Mouse (Mus musculus) lung, adult 2 months (tissue): ENCODE measurements around the gene Rhbdd2. TPM values are rescaled to one million over a fixed set of nuclear protein-coding genes. Genes with fewer than 3 reads are reported as not detected.

ENCODE experiments used
- DNase-seq: peaks from one replicate; pipeline ENCODE4 v3.0.0; 2022
- H3K4me1 ChIP-seq: fragments of 200-500 bp; 2 replicates; pipeline ENCODE4 v1.6.1; 2011; ENCODE audit warnings: low read length; ENCODE audit not compliant: control insufficient read depth, insufficient read depth
- H3K4me3 ChIP-seq: fragments of 200-500 bp; replicated peaks from 2 replicates; pipeline ENCODE3; 2011; ENCODE audit warnings: low read depth, mild to moderate bottlenecking, control low read depth, low read length; ENCODE audit errors: extremely low read depth
- CTCF ChIP-seq: fragments of 200-500 bp; IDR thresholded peaks from 2 replicates; pipeline ENCODE4 v1.5.1; 2011; ENCODE audit warnings: mild to moderate bottlenecking, low read length, control low read depth; ENCODE audit not compliant: insufficient read depth
- POLR2A ChIP-seq: fragments of 200-500 bp; IDR thresholded peaks from 2 replicates; pipeline ENCODE4 v1.6.1; 2011; ENCODE audit warnings: low read depth, mild to moderate bottlenecking, control low read depth, low read length, borderline replicate concordance; ENCODE audit errors: extremely low read depth
- WGBS: fragments of 180-500 bp; shearing (Covaris S2); methylation state at CpG from one replicate; pipeline ENCODE4 v1.1.7; 2018; 5-methylcytosine and 5-hydroxymethylcytosine counted together
- polyA plus RNA-seq: library from polyadenylated mRNA; depleted of rRNA; stranded (reverse); fragments of >200 nt; gene quantifications from 2 replicates; pipeline ENCODE4 v1.2.3, GENCODE M21; 2012

Rhbdd2 gene
- polyA plus RNA-seq, 1 experiment: 50.7 TPM

DNA sequence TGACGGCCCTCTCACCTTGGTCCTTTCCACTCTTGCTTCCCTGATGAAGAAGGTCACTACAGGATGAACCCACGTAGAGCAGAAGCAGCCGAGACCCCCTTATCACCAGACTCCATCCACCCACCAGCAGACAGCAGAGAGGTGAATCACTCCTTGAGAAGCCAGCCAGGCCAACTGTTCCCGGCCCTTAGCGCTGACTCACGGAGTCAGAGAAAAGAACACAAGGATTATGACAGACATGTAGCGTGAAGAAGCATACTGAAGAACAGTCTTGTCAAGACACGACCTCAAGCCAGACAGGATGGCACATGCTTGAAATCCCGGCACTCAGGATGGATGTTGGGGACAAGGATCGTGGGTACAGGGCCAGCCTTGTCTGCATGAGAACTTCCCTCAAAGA, 10.7 kb upstream of the Rhbdd2 start:
- TF ChIP-seq CTCF: no peak
- TF ChIP-seq POLR2A: no peak
- no peak for DNase-seq
- Histone ChIP-seq H3K4me3 (no peak overlapping the region), H3K4me1 (no peaks in the 10 kb centered on the region)
- WGBS: 71% methylated on average over 10 of the region's 10 CpGs

DNA sequence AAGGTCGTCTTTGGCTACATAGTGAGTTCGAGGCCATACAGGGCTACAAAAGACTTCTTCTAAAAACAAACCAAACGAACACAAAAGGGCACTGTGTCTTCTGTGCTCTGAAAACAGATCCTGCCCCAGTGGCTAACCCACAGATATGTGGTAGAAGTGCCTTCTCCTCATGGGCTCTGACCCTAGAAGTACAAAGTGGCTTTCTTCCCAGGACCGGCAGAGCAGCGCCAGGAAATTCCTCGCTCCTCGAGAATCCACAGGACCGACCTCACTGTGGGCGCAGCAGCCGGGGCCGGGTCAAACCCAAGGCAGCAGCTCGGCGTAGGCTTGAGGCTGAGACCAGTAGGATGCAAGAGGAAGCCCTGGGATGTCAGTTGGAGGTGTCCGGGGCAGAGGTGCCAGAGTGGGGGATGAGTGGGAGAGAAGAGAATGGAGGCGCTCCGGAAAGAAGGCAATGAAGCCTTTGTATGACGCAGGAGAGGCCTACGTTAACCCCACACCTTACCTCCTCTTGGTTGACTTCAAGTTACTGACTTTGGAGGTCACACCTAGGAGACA, 9.3 kb upstream of the Rhbdd2 start:
- DNase-seq: no peak
- Histone ChIP-seq H3K4me1 (no peaks in the 10 kb centered on the region), H3K4me3 (no peak overlapping the region)
- WGBS: 66% methylated on average over 18 of the region's 18 CpGs
- no peak for TF ChIP-seq CTCF
- no peak for TF ChIP-seq POLR2A

DNA sequence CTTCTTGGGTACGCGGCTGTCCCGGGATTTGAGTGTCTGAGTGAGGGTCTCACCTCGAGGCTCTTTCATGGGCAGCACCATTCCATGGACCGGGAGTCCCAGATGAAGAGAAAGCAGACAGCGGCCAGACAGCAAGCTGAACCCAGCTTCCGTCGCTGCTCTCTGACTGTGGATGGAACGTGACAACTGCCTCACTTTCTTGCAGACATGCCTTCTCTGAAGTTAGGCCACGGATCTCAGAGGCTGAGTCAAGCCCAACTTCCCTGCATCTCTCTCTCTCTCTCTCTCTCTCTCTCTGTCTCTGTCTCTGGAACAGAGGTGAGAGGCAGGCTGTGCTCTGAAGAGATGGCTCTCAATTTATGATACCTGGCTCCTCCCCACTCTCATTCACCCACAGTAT, 3.5 kb upstream of the Rhbdd2 start:
- no peak for TF ChIP-seq POLR2A
- WGBS: 37% methylated on average over 10 of the region's 10 CpGs
- H3K4me3 ChIP-seq: no peak overlapping the region
- DNase-seq: no peak
- H3K4me1 ChIP-seq: peaks cover 2% of the 10 kb centered on the region; the same call in 1 of the 2 replicates

DNA sequence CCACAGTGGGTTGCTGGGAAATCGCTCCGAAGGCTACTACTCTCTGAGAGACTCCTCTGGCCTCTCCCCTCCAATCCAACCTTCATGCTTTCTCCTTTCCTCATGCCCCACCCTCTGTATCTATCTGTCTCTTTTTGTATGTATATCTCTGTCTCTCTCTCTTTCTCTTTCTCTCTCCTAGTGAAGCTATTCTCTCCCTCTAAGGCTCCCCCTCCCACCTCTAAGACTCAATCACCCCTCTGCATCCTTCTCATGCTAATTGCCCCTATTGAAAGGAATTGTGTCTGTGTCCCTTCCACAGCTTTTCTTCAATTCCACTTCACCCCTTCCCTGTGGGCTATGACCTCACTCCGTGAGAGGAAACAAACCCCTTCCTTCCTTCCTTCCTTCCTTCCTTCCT, 3.0 kb upstream of the Rhbdd2 start:
- peaks cover 2% of the 10 kb centered on the region; the same call in 1 of the 2 replicates for H3K4me1 ChIP-seq
- no peak for TF ChIP-seq CTCF
- TF ChIP-seq POLR2A: no peak
- no peak overlapping the region for H3K4me3 ChIP-seq
- DNase-seq: no peak
- 84% methylated on average over 3 of the region's 3 CpGs for WGBS

DNA sequence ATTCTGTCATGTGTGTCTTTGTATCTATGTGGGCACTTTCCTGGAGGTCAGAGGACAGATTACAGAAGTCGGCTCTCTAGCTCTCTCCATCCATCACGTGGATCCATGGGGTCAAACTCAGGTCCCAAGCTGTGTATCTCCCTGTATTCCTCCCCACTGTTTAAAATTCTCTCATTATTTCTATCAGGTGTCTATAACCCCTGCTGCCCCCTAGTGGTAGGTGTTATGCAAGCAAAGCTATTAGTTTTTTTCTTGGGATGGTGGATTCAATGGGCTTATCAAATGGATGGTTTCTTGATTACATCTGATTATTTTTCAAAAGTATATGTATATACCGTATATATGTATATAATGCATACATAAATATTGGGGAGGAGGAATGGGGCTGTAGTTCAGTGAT, 1.8 kb upstream of the Rhbdd2 start:
- Histone ChIP-seq H3K4me1 (peaks cover 2% of the 10 kb centered on the region; the same call in 1 of the 2 replicates), H3K4me3 (no peak overlapping the region)
- TF ChIP-seq POLR2A: no peak
- TF ChIP-seq CTCF: no peak
- peak; percentile 52 for DNase-seq
- WGBS: 8% methylated on average over 3 of the region's 3 CpGs

DNA sequence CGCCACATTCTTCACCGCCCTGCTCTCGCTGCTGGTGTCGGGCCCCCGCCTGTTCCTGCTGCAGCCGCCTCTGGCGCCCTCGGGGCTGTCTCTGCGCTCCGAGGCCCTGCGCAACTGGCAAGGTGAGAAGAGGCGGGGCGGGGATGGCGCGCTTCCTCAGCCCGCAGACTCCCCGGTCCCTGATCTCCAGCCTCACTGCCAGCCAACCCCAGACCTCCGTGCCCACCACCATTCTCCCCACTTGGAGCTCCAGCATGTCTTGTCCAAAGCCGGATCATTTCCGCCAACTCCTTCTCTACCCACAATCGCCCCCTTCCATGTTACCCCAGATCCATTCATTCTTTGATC, 353 bp downstream of the Rhbdd2 start:
- TF ChIP-seq POLR2A: no peak
- no peak for TF ChIP-seq CTCF
- Histone ChIP-seq H3K4me1 (peaks cover 2% of the 10 kb centered on the region; the same call in 1 of the 2 replicates), H3K4me3 (peak overlapping the region; percentile 71)
- WGBS: under 1% methylated on average over 21 of the region's 21 CpGs
- no peak for DNase-seq

DNA sequence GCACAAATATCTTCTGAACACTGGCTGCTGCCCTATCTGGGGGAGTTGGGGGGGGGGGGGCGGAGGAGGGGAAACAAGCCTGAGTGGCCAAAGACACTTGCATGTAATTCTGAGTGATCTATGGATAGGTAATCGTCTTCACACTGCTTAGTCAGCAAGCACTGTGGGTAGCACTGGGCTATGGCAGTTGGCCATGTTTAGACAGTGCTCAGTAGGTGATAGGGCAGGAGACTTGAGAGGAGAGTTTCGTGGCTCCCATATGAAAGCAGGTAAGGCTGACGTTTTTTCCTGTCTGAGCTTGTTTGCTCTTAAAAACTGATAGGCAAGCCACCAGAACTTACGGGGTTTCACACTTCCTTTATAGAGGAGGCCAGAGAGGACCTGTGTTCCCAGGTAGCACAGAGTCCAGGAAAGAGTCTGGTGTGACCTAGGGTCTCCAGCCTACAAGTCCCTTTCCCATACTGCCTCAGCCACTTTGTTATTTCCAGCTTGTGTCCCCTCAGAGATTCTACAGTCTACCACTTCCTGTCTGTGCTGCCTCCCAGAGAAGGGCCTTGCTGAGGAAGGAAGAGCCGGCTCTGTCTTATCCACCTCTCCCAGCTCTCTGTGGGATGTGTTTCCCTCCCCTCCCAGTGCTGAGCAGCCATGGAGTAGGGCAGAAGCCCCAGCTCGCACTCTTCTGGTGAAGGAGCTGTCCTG, 7.5 kb downstream of the Rhbdd2 start:
- TF ChIP-seq CTCF (no peak), POLR2A (no peak)
- WGBS: 55% methylated on average over 7 of the region's 7 CpGs

DNA sequence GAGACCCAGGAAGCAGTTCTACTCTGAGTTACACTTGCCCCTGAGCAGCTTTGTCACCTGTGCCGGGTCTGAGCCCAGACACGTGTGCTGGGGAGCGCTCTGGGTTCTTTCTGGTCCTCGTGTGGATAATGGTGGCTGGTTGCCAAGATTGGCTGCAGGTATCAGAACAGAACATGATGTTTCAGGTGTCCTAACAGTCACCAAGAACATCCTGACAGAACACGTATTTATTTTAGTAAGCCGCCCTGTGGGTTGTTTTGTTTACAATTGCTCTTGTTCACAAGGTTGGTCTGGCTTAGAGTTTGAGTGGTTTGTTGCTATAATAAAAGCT, 8.0 kb downstream of the Rhbdd2 start:
- no peak for DNase-seq
- H3K4me1 ChIP-seq: peaks cover 6% of the 10 kb centered on the region
- 54% methylated on average over 6 of the region's 6 CpGs for WGBS
- no peak for TF ChIP-seq CTCF
- TF ChIP-seq POLR2A: no peak
- H3K4me3 ChIP-seq: no peak overlapping the region

More for the DNA sequence above, 7.5 kb downstream of the Rhbdd2 start:
- Histone ChIP-seq H3K4me3 (no peak overlapping the region), H3K4me1 (peaks cover 4% of the 10 kb centered on the region)
- DNase-seq: no peak

DNA sequence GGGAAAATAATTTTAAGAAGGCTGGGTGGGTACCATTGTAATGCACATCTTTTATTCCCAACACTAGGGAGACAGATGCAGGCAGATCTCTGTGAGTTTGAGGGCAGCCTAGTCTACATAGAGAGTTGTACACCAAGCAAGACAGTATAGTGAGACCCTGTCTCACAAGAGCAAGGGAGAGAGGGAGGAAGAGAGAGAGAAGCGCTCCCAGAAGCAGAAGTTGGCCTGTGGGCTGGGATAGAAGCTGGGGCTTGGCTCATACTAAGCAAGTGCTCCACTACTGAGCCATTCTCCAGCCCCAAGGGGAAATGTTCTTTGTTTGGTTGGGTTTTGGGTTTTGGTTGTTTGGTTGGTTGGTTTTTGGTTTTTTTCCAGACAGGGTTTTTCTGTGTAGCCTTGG, 8.6 kb downstream of the Rhbdd2 start:
- WGBS: 80% methylated on average over 1 of the region's 1 CpGs
- TF ChIP-seq POLR2A (no peak), CTCF (no peak)
- DNase-seq: no peak
- H3K4me1 ChIP-seq: peaks cover 8% of the 10 kb centered on the region
- no peak overlapping the region for H3K4me3 ChIP-seq

DNA sequence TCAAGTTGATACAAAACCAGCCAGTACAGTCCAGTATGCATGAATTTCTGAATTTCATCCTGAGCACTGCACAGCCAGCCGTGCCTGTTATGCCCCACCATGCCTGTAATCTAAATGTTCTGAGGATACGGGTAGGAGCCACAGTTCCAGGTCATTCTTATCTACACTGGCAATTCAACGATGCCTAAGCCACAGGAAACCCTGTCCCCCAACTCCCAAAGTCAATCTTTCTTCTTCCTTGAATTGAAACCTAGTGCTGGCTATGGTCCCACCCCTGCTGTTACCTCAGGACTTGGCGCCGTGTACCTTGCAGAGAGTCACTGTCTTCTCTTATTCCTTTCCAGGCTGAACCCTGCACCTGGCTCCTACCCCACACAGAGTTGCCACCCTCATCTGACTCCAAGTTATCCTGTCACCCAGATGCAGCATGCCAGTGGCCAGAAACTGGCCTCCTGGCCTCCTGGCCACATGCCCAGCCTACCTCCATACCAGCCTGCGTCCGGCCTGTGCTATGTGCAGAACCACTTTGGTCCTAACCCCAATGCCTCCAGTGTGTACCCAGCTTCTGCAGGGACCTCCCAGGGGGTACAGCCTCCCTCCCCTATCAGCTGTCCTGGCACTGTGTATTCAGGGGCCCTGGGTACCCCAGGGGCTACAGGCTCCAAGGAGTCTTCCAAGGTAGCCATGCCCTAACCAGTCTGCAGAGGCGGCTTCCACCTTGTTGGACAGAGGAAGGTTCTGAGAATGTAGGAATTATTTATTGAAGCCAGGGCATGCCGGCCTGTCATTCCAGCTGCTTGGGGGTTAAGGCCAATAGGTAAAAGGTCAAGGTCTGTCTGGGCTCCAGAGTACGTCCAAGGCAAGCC, 10.5 kb downstream of the Rhbdd2 start:
- H3K4me1 ChIP-seq: peaks cover 8% of the 10 kb centered on the region
- H3K4me3 ChIP-seq: no peak overlapping the region
- no peak for DNase-seq
- 80% methylated on average over 10 of the region's 10 CpGs for WGBS
- no peak for TF ChIP-seq POLR2A
- TF ChIP-seq CTCF: no peak
